Mouse (Mus musculus): ENCODE data around the gene Cav2. TPM values are rescaled to one million over a fixed set of nuclear protein-coding genes. Genes with fewer than 3 reads are reported as not detected.

The Cav2 gene
- 10 to 100 TPM; 32.5 to 33.9 TPM for total RNA-seq (2021)
- long read RNA-seq, experiment 1, transcript Cav2-201 (3 exons, 2,733 nt): major isoform, 70 of 72 reads
- long read RNA-seq, experiment 1, partial matches to known transcripts: 0 of 72 reads
- long read RNA-seq, experiment 1, other reads (novel, unspliced or antisense): 2 of 72 reads
- long read RNA-seq, experiment 2, transcript Cav2-201 (3 exons, 2,733 nt): major isoform, 57 of 58 reads
- long read RNA-seq, experiment 2, partial matches to known transcripts: 0 of 58 reads
- long read RNA-seq, experiment 2, other reads (novel, unspliced or antisense): 1 of 58 reads

DNA sequence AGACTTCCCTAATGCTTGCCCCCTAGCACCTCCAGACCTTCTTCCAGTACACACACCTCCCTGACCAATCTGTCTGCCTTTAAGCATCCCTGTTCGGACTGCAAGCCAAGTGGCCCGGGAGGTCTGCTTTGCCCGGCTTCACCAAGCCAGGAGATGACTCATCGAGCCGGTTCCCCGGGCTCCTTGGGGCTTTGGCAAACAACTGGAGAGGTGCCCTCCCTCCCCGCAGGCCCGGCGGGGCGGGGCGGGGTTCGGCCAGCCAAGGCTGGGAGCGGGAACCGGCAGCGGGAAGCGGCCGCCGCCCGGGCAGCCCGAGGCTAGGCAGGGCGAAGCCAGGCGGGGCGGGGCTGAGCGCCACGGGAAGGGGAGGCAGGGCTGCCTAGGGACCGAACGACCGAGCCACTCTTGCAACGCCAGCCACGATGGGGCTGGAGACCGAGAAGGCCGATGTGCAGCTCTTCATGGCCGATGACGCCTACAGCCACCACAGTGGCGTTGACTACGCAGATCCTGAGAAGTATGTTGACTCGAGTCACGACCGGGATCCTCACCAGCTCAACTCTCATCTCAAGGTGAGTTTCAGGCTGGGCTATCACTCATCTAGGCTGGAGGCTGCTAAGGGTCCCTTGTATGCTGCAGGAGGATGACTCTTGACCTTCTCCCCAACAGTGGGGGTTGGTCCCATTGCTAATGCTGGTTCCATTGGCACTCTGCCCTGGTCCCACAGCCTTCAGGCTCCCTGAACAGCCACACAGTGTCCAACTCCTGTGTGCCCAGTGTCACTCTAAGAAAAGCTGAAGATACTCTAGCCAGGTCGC is at the start of gene Cav2:
Gene Cav2, plus strand, starts transcription at position 247 of the 818 bp plus-strand sequence.
- Histone ChIP-seq H3K27ac (peak within 1 kb of the TSS; percentile 92), H3K4me3 (peak within 1 kb of the TSS; percentile 79)
- no peak for TF ChIP-seq CTCF (IDR thresholded peaks at IDR 0.05)
- intact Hi-C loops (cut with DNase I): loop anchor here (2.0 kb wide), 2 partner anchors 26 to 78 kb away; partner anchors contain the start of gene Cav1
- DNase-seq (ENCODE audit: extremely low spot score in 1 of 2, low spot score in 2 of 2): peak; percentile 64 to 70

GRCm38 (mm10) chr6:17239693-17240092 is 41.3 kb upstream of the Cav2 start:
- Histone ChIP-seq H3K4me3 (no peak overlapping the region), H3K27ac (no peak overlapping the region)
- intact Hi-C loops (cut with DNase I): no loop called here
- no peak for TF ChIP-seq CTCF (IDR thresholded peaks at IDR 0.05)
- DNase-seq (ENCODE audit: extremely low spot score in 1 of 2, low spot score in 2 of 2): no peak

DNA sequence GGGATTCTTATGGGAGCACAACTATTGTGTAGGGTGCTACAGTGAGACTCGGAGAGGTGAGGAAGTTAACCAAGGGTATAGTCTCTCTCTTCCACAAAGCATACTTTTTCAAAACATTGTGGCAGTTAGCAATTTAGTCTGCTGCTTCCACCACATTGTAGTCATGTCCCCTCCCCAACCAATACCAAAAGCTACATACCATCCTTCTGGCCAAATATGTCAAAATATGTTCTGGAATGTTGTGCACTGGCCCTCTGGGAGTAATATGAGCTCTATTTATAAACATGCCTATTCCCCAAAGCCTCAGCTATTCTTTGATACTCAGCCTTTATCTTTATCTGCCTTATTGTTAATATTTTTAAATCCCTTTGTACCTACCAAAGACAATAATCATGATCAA is 40.0 kb upstream of the Cav2 start:
- Histone ChIP-seq H3K27ac (no peak overlapping the region), H3K4me3 (no peak overlapping the region)
- TF ChIP-seq CTCF (IDR thresholded peaks at IDR 0.05): no peak
- no peak for DNase-seq (ENCODE audit: extremely low spot score in 1 of 2, low spot score in 2 of 2)
- intact Hi-C loops (cut with DNase I): no loop called here

GRCm38 (mm10) chr6:17246959-17247358 is 34.0 kb upstream of the Cav2 start:
- H3K27ac ChIP-seq: no peak overlapping the region
- intact Hi-C loops (cut with DNase I): no loop called here
- no peak overlapping the region for H3K4me3 ChIP-seq
- TF ChIP-seq CTCF (IDR thresholded peaks at IDR 0.05): no peak
- no peak for DNase-seq (ENCODE audit: extremely low spot score in 1 of 2, low spot score in 2 of 2)

GRCm38 (mm10) chr6:17247673-17248072 is 33.3 kb upstream of the Cav2 start:
- no peak for DNase-seq (ENCODE audit: extremely low spot score in 1 of 2, low spot score in 2 of 2)
- Histone ChIP-seq H3K27ac (no peak overlapping the region), H3K4me3 (no peak overlapping the region)
- no peak for TF ChIP-seq CTCF (IDR thresholded peaks at IDR 0.05)
- intact Hi-C loops (cut with DNase I): no loop called here

- intact Hi-C loops (cut with DNase I): no loop called here
- Histone ChIP-seq H3K27ac (no peak overlapping the region), H3K4me3 (no peak overlapping the region)
- no peak for TF ChIP-seq CTCF (IDR thresholded peaks at IDR 0.05)
- DNase-seq (ENCODE audit: extremely low spot score in 1 of 2, low spot score in 2 of 2): no peak
Measured at GRCm38 (mm10) chr6:17248241-17248640, 32.7 kb upstream of the Cav2 start.

DNA sequence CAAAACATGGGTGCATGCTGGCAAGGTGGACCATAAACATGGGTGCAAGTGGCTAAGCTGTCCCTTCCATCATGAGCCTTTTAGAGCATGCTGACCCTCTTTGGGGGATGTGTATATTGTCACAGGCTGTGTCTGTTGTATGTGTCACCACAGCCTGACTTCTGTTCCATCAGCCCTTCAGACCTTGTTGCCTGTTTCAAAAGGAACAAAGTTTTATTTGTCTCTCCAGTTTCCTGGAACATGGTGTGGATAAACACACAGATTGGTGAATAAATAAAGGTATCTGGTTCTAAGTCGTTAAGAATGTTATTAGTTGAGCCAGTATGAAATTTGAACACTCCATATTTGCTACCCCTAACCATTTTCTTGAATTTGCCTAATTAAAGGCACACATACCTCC is 29.0 kb upstream of the Cav2 start:
- no peak for TF ChIP-seq CTCF (IDR thresholded peaks at IDR 0.05)
- Histone ChIP-seq H3K4me3 (no peak overlapping the region), H3K27ac (no peak overlapping the region)
- DNase-seq (ENCODE audit: extremely low spot score in 1 of 2, low spot score in 2 of 2): no peak
- intact Hi-C loops (cut with DNase I): no loop called here

DNA sequence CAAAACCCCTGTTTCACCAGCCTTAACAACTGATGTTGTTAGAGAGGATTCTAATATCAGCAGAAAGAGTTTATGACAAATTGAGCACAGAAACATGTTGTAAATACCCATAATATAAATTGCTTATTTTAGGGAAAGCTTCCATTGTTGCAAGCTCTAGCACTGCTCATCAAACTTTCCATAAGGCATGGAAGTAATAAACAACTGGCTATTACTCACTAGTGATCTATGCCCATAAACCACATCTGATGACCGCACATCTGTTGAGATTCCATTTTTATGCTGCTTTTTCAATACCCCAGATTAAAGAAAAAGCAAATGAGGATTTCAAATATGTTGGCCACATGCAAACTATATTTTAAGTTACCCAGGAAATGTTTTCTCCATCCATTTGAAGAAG is 22.8 kb upstream of the Cav2 start:
- TF ChIP-seq CTCF (IDR thresholded peaks at IDR 0.05): no peak
- Histone ChIP-seq H3K4me3 (no peak overlapping the region), H3K27ac (no peak overlapping the region)
- no peak for DNase-seq (ENCODE audit: extremely low spot score in 1 of 2, low spot score in 2 of 2)
- intact Hi-C loops (cut with DNase I): no loop called here

DNA sequence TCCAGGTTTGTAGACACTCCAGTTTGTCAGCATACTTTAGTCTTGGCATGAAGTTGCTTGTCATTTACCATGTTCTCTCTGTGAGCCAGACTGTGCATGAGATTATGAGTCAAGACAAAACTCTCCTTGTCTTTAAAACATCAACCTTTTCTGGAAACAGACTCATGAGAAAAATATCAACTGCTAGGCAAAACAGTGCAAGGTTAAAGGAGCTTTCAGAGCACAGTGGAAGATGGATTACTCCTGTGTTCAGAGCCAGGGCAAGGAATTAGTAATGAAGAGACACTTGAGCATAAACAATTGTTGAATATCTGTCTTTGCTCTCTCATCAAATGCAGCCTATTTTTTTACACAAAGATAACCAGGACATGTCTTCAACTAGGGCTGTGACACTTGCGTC is 22.1 kb upstream of the Cav2 start:
- DNase-seq (ENCODE audit: extremely low spot score in 1 of 2, low spot score in 2 of 2): no peak
- Histone ChIP-seq H3K27ac (no peak overlapping the region), H3K4me3 (no peak overlapping the region)
- no peak for TF ChIP-seq CTCF (IDR thresholded peaks at IDR 0.05)
- intact Hi-C loops (cut with DNase I): no loop called here

DNA sequence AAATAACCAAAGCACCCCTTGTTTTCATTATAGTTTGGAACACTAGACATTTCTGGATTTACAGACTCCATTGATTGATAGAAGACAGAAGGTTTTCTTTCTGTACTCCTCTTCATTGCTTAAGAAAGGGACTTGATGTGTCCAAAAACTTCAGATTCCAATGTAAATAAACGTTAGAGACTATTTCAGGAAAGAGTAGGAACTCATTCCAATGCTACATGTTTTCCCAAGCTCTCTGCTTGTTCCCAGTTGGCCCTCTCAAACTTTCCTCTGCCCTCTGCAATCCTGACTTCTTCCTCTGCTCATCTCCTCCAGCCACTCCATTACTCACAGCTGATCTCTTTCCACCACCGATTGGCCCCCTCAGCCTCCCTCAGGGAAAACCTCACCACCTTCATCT is 18.2 kb upstream of the Cav2 start:
- Histone ChIP-seq H3K27ac (no peak overlapping the region), H3K4me3 (no peak overlapping the region)
- intact Hi-C loops (cut with DNase I): no loop called here
- no peak for TF ChIP-seq CTCF (IDR thresholded peaks at IDR 0.05)
- DNase-seq (ENCODE audit: extremely low spot score in 1 of 2, low spot score in 2 of 2): no peak

DNA sequence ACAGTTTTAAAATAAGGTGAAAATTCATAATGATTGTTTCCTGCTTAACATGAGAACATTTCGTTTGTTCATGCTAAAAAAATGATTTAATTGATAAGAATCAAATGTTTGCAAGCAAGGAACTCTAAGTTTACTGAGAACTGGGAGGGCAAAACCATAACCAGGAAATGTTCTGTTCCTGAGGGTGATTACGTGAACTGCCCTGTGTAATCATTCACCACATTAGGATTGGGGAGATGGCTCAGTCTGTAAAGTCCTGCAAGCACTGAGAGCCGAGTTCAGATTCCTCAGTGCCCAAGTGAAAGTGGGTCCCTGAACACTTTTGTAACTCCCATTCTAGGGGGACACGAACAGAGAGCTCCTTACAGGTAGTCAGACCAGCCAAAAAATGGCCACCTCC is 15.9 kb upstream of the Cav2 start:
- intact Hi-C loops (cut with DNase I): no loop called here
- Histone ChIP-seq H3K4me3 (no peak overlapping the region), H3K27ac (no peak overlapping the region)
- no peak for TF ChIP-seq CTCF (IDR thresholded peaks at IDR 0.05)
- no peak for DNase-seq (ENCODE audit: extremely low spot score in 1 of 2, low spot score in 2 of 2)

DNA sequence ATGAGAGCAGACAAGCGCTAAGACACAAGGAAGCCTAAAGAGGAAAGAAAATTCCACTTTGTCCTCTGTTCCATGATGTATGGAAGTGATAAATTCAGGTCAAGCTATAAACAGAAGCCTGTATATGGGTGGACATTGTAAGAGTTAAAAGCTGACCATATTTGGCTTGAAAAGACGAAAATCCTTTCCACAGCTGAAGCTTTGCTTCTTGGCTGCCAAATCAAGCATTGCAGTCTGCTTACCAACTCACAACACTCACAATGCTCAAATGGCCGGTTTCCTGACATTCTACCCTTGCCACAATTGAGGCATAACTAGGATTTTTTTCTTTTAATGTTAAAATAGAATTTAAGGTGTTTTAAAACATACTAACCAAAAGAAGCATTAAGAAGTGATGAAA is 14.5 kb upstream of the Cav2 start:
- no peak for DNase-seq (ENCODE audit: extremely low spot score in 1 of 2, low spot score in 2 of 2)
- no peak overlapping the region for H3K27ac ChIP-seq
- no peak for TF ChIP-seq CTCF (IDR thresholded peaks at IDR 0.05)
- no peak overlapping the region for H3K4me3 ChIP-seq
- intact Hi-C loops (cut with DNase I): no loop called here
